Mouse (Mus musculus) limb, embryonic 15.5 days (tissue): Measurements from ENCODE around the gene Wwp2. TPM values are rescaled to one million over a fixed set of nuclear protein-coding genes. Genes with fewer than 3 reads are reported as not detected.

Experiments used
- ATAC-seq: fragments of 200-750 bp; cut with Nextera tagmentation; 2 replicates; pipeline ENCODE4 v1.8.0; 2017; ENCODE audit warnings: low read depth, moderate TSS enrichment; ENCODE audit not compliant: insufficient number of reproducible peaks, low FRiP score, low TSS enrichment
- H3K27ac ChIP-seq: fragments of 300-500 bp; sonication (generic); 2 replicates; pipeline ENCODE4 v1.5.1; 2015; ENCODE audit warnings: moderate library complexity, mild to moderate bottlenecking, inconsistent platforms
- H3K27me3 ChIP-seq: fragments of 300-500 bp; sonication (generic); 2 replicates; pipeline ENCODE4 v1.6.1; 2015; ENCODE audit warnings: inconsistent platforms
- H3K36me3 ChIP-seq: fragments of 300-500 bp; sonication (generic); 2 replicates; pipeline ENCODE4 v1.6.1; 2015; ENCODE audit warnings: inconsistent platforms
- H3K4me1 ChIP-seq: fragments of 300-500 bp; sonication (generic); 2 replicates; pipeline ENCODE4 v1.6.1; 2015; ENCODE audit warnings: inconsistent platforms
- H3K4me2 ChIP-seq: fragments of 300-500 bp; sonication (generic); 2 replicates; pipeline ENCODE4 v1.6.1; 2015; ENCODE audit warnings: mild to moderate bottlenecking, inconsistent platforms
- H3K4me3 ChIP-seq: fragments of 300-500 bp; sonication (generic); 2 replicates; pipeline ENCODE4 v1.5.1; 2015; ENCODE audit warnings: mild to moderate bottlenecking, inconsistent platforms
- H3K9ac ChIP-seq: fragments of 300-500 bp; sonication (generic); 2 replicates; pipeline ENCODE4 v1.6.1; 2015; ENCODE audit warnings: inconsistent platforms
- H3K9me3 ChIP-seq: fragments of 300-500 bp; sonication (generic); 2 replicates; pipeline ENCODE4 v1.6.1; 2016; ENCODE audit warnings: inconsistent platforms
- WGBS: fragments of 180-500 bp; shearing (Covaris S2); methylation state at CpG from one replicate; pipeline ENCODE4 v1.1.7; 2015; 5-methylcytosine and 5-hydroxymethylcytosine counted together
- polyA plus RNA-seq: library from polyadenylated mRNA; unstranded; fragments of >200 nt; fragmentation: Nextera tagmentation; extraction: Ambion mirVana; gene quantifications from 2 replicates; pipeline ENCODE4 v1.2.1, GENCODE M21; 2015

Wwp2 gene
- polyA plus RNA-seq, 1 experiment from 2014 or later: 119 TPM

- no peaks in the 10 kb centered on the region for H3K27me3 ChIP-seq
- peak overlapping the region; percentile 46 for H3K9ac ChIP-seq
- H3K4me1 ChIP-seq: peaks cover 31% of the 10 kb centered on the region
- peak overlapping the region; percentile 36 for H3K4me2 ChIP-seq
- peak overlapping the region; percentile 39 for H3K4me3 ChIP-seq
- no peak for ATAC-seq
- no peaks in the 10 kb centered on the region for H3K9me3 ChIP-seq
- H3K27ac ChIP-seq: peak overlapping the region; percentile 94
- peaks cover 34% of the 10 kb centered on the region for H3K36me3 ChIP-seq
- 76% methylated on average over 11 of the region's 11 CpGs for WGBS
Observed at GRCm38 (mm10) chr8:107545621-107546152, 109.5 kb downstream of the Wwp2 start.

- H3K27ac ChIP-seq: peak overlapping the region; percentile 94
- H3K4me1 ChIP-seq: peaks cover 29% of the 10 kb centered on the region
- H3K9me3 ChIP-seq: no peaks in the 10 kb centered on the region
- H3K9ac ChIP-seq: peak overlapping the region; percentile 46
- H3K4me3 ChIP-seq: peak overlapping the region; percentile 39
- no peaks in the 10 kb centered on the region for H3K27me3 ChIP-seq
- WGBS: 73% methylated on average over 4 of the region's 4 CpGs
- H3K36me3 ChIP-seq: peaks cover 38% of the 10 kb centered on the region
- ATAC-seq: no peak
- H3K4me2 ChIP-seq: peak overlapping the region; percentile 36
Observed at GRCm38 (mm10) chr8:107546154-107546553, 110.0 kb downstream of the Wwp2 start.

- Histone ChIP-seq H3K4me2 (peak overlapping the region; percentile 36), H3K4me3 (peak overlapping the region; percentile 39), H3K27me3 (no peaks in the 10 kb centered on the region), H3K4me1 (peaks cover 27% of the 10 kb centered on the region), H3K9ac (peak overlapping the region; percentile 46), H3K27ac (peak overlapping the region; percentile 94), H3K9me3 (no peaks in the 10 kb centered on the region), H3K36me3 (peaks cover 40% of the 10 kb centered on the region)
- WGBS: 53% methylated on average over 8 of the region's 8 CpGs
- no peak for ATAC-seq
Observed at GRCm38 (mm10) chr8:107546817-107547216, 110.7 kb downstream of the Wwp2 start.

- no peaks in the 10 kb centered on the region for H3K27me3 ChIP-seq
- H3K4me3 ChIP-seq: peak overlapping the region; percentile 20
- no peak for ATAC-seq
Observed at GRCm38 (mm10) chr8:107552234-107552633, 116.1 kb downstream of the Wwp2 start.

GRCm38 (mm10) chr8:107555231-107555630 lies 119.1 kb downstream of the Wwp2 start:
- Histone ChIP-seq H3K9ac (0 out of 2 replicates have a peak overlapping the region, but pooled peaks have one; percentile 17), H3K27ac (peak overlapping the region; percentile 34), H3K4me2 (peak overlapping the region; percentile 4; the same call in 1 of the 2 replicates), H3K4me3 (no peak overlapping the region), H3K27me3 (no peaks in the 10 kb centered on the region), H3K9me3 (no peaks in the 10 kb centered on the region), H3K36me3 (peaks cover 67% of the 10 kb centered on the region), H3K4me1 (0 out of 2 replicates have a peak, but pooled peaks cover 8% of the 10 kb centered on the region)
- WGBS: 80% methylated on average over 10 of the region's 10 CpGs
- ATAC-seq: no peak

More at GRCm38 (mm10) chr8:107552234-107552633, 116.1 kb downstream of the Wwp2 start:
- WGBS: 67% methylated on average over 6 of the region's 6 CpGs
- Histone ChIP-seq H3K9me3 (no peaks in the 10 kb centered on the region), H3K4me1 (0 out of 2 replicates have a peak, but pooled peaks cover 15% of the 10 kb centered on the region), H3K36me3 (peaks cover 80% of the 10 kb centered on the region), H3K9ac (peak overlapping the region; percentile 15; the same call in 1 of the 2 replicates), H3K27ac (peak overlapping the region; percentile 94), H3K4me2 (peak overlapping the region; percentile 23)

GRCm38 (mm10) chr8:107556511-107556936 lies 120.4 kb downstream of the Wwp2 start:
- no peak for ATAC-seq
- no peaks in the 10 kb centered on the region for H3K9me3 ChIP-seq
- peaks cover 17% of the 10 kb centered on the region for H3K4me1 ChIP-seq
- 41% methylated on average over 12 of the region's 12 CpGs for WGBS
- no peak overlapping the region for H3K4me2 ChIP-seq
- no peak overlapping the region for H3K4me3 ChIP-seq
- H3K36me3 ChIP-seq: peaks cover 56% of the 10 kb centered on the region
- H3K9ac ChIP-seq: no peak overlapping the region
- H3K27me3 ChIP-seq: no peaks in the 10 kb centered on the region
- H3K27ac ChIP-seq: peak overlapping the region; percentile 28

- H3K27ac ChIP-seq: peak overlapping the region; percentile 69
- H3K4me2 ChIP-seq: peak overlapping the region; percentile 22
- no peaks in the 10 kb centered on the region for H3K27me3 ChIP-seq
- peak overlapping the region; percentile 17; the same call in 1 of the 2 replicates for H3K9ac ChIP-seq
- no peaks in the 10 kb centered on the region for H3K9me3 ChIP-seq
- peak; percentile 56; the same call in 1 of the 2 replicates for ATAC-seq
- peaks cover 22% of the 10 kb centered on the region for H3K36me3 ChIP-seq
- peaks cover 19% of the 10 kb centered on the region for H3K4me1 ChIP-seq
- 25% methylated on average over 16 of the region's 16 CpGs for WGBS
- 0 out of 2 replicates have a peak overlapping the region, but pooled peaks have one; percentile 11 for H3K4me3 ChIP-seq
Observed at GRCm38 (mm10) chr8:107560820-107561536, 124.8 kb downstream of the Wwp2 start.

GRCm38 (mm10) chr8:107562164-107562563 lies 126.0 kb downstream of the Wwp2 start:
- no peaks in the 10 kb centered on the region for H3K27me3 ChIP-seq
- no peak overlapping the region for H3K4me2 ChIP-seq
- WGBS: 72% methylated on average over 9 of the region's 9 CpGs
- H3K4me3 ChIP-seq: no peak overlapping the region
- H3K36me3 ChIP-seq: peaks cover 10% of the 10 kb centered on the region
- no peak overlapping the region for H3K9ac ChIP-seq
- no peak overlapping the region for H3K27ac ChIP-seq
- no peaks in the 10 kb centered on the region for H3K9me3 ChIP-seq
- H3K4me1 ChIP-seq: peaks cover 13% of the 10 kb centered on the region
- ATAC-seq: no peak

- ATAC-seq: no peak
- H3K27me3 ChIP-seq: no peaks in the 10 kb centered on the region
- H3K27ac ChIP-seq: no peak overlapping the region
- no peaks in the 10 kb centered on the region for H3K9me3 ChIP-seq
- H3K4me2 ChIP-seq: no peak overlapping the region
- 76% methylated on average over 2 of the region's 2 CpGs for WGBS
- H3K4me1 ChIP-seq: 0 out of 2 replicates have a peak, but pooled peaks cover 3% of the 10 kb centered on the region
- H3K9ac ChIP-seq: no peak overlapping the region
- no peak overlapping the region for H3K4me3 ChIP-seq
- H3K36me3 ChIP-seq: no peaks in the 10 kb centered on the region
Observed at GRCm38 (mm10) chr8:107571046-107571445, 134.9 kb downstream of the Wwp2 start.

- Histone ChIP-seq H3K4me2 (no peak overlapping the region), H3K9me3 (no peaks in the 10 kb centered on the region), H3K27ac (no peak overlapping the region), H3K4me3 (no peak overlapping the region), H3K4me1 (0 out of 2 replicates have a peak, but pooled peaks cover 7% of the 10 kb centered on the region), H3K36me3 (no peaks in the 10 kb centered on the region), H3K27me3 (no peaks in the 10 kb centered on the region), H3K9ac (no peak overlapping the region)
- WGBS: 65% methylated on average over 7 of the region's 7 CpGs
- no peak for ATAC-seq
Observed at GRCm38 (mm10) chr8:107571486-107572135, 135.4 kb downstream of the Wwp2 start.

GRCm38 (mm10) chr8:107572497-107572896 lies 136.3 kb downstream of the Wwp2 start:
- Histone ChIP-seq H3K4me2 (no peak overlapping the region), H3K4me3 (no peak overlapping the region), H3K27me3 (no peaks in the 10 kb centered on the region), H3K36me3 (no peaks in the 10 kb centered on the region), H3K27ac (no peak overlapping the region), H3K9me3 (no peaks in the 10 kb centered on the region), H3K4me1 (peaks cover 8% of the 10 kb centered on the region; the same call in 1 of the 2 replicates), H3K9ac (no peak overlapping the region)
- 36% methylated on average over 4 of the region's 4 CpGs for WGBS
- no peak for ATAC-seq
